Mouse (Mus musculus) kidney, postnatal 0 days (tissue): ENCODE results near the gene Fabp1. TPM values are rescaled to one million over a fixed set of nuclear protein-coding genes. Genes with fewer than 3 reads are reported as not detected.

ENCODE experiments used
- ATAC-seq: fragments of 200-750 bp; cut with Nextera tagmentation; replicated peaks from 2 replicates; pipeline ENCODE4 v1.8.0; 2017; ENCODE audit warnings: low read depth, moderate number of reproducible peaks, moderate TSS enrichment, moderate library complexity; ENCODE audit not compliant: low FRiP score
- DNase-seq: peaks from one replicate; pipeline ENCODE4 v3.0.0-alpha.2; 2016; ENCODE audit warnings: low spot score
- H3K27ac ChIP-seq: fragments of 300-500 bp; sonication (generic); 2 replicates; pipeline ENCODE4 v1.5.1; 2014; ENCODE audit warnings: mild to moderate bottlenecking
- H3K27me3 ChIP-seq: fragments of 300-500 bp; sonication (generic); 2 replicates; pipeline ENCODE4 v1.6.1; 2014; ENCODE audit warnings: low read length, mixed read lengths; ENCODE audit not compliant: insufficient read depth
- H3K36me3 ChIP-seq: fragments of 300-500 bp; sonication (generic); 2 replicates; pipeline ENCODE4 v1.6.1; 2014; ENCODE audit warnings: low read length, mixed read lengths; ENCODE audit not compliant: insufficient read depth
- H3K4me1 ChIP-seq: fragments of 300-500 bp; sonication (generic); replicated peaks from 2 replicates; pipeline ENCODE4 v1.6.1; 2014; ENCODE audit warnings: antibody characterized with exemption, low read length, mixed read lengths; ENCODE audit not compliant: insufficient read depth
- H3K4me2 ChIP-seq: fragments of 300-500 bp; sonication (generic); 2 replicates; pipeline ENCODE4 v1.6.1; 2014; ENCODE audit warnings: mild to moderate bottlenecking, low read length, moderate library complexity, mixed read lengths
- H3K4me3 ChIP-seq: fragments of 300-500 bp; sonication (generic); replicated peaks from 2 replicates; pipeline ENCODE4 v1.5.1; 2014; ENCODE audit warnings: low read depth, low read length
- H3K9ac ChIP-seq: fragments of 300-500 bp; sonication (generic); 2 replicates; pipeline ENCODE4 v1.6.1; 2014; ENCODE audit warnings: low read depth, low read length
- H3K9me3 ChIP-seq: fragments of 300-500 bp; sonication (generic); replicated peaks from 2 replicates; pipeline ENCODE4 v1.6.1; 2016; ENCODE audit warnings: low read length, inconsistent platforms, mixed read lengths
- CTCF ChIP-seq: IDR thresholded peaks from 2 replicates; pipeline ENCODE4 v1.5.1; 2016; ENCODE audit warnings: antibody characterized with exemption, low read depth, mild to moderate bottlenecking, moderate library complexity
- WGBS: fragments of 180-500 bp; shearing (Covaris S2); extraction: QIAGEN DNeasy Blood & Tissue Kit; methylation state at CpG from one replicate; pipeline ENCODE4 v1.1.7; 2014; 5-methylcytosine and 5-hydroxymethylcytosine counted together
- polyA plus RNA-seq: library from polyadenylated mRNA; unstranded; fragments of >200 nt; fragmentation: Nextera tagmentation; extraction: Ambion mirVana; gene quantifications from 2 replicates; pipeline ENCODE4 v1.2.1, GENCODE M21; 2015

Gene Fabp1
- 2.4 and 2.9 TPM in 2 replicates for polyA plus RNA-seq

DNA sequence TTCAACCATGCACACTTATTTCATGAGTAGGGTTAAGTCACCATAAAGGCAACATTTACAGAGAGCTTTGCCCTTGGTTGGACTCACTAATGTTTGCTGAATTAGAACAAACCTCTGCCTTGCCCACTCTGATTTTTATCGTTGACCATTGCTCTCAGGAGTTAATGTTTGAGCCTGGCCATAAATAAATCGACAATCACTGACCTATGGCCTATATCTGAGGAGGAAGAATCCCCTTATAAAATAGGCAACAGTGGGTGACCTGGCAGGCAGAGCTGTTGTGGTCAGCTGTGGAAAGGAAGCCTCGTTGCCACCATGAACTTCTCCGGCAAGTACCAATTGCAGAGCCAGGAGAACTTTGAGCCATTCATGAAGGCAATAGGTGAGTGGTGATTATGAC lies at the start of gene Fabp1:
TSS of gene Fabp1 (plus strand) at position 216 of the 400 bp plus-strand sequence.
- H3K36me3 ChIP-seq: no peaks in the 10 kb centered on the region
- no peak for DNase-seq
- no peak within 1 kb of the TSS for H3K4me2 ChIP-seq
- H3K27me3 ChIP-seq: no peaks in the 10 kb centered on the region
- ATAC-seq: no peak
- whole genome bisulfite sequencing: 77% methylated on average over 4 of the region's 4 CpGs
- no peak within 1 kb of the TSS for H3K4me3 ChIP-seq
- no peaks in the 10 kb centered on the region for H3K4me1 ChIP-seq
- no peaks in the 10 kb centered on the region for H3K9me3 ChIP-seq
- no peak within 1 kb of the TSS for H3K9ac ChIP-seq
- H3K27ac ChIP-seq: no peak within 1 kb of the TSS
- TF ChIP-seq CTCF: no peak

DNA sequence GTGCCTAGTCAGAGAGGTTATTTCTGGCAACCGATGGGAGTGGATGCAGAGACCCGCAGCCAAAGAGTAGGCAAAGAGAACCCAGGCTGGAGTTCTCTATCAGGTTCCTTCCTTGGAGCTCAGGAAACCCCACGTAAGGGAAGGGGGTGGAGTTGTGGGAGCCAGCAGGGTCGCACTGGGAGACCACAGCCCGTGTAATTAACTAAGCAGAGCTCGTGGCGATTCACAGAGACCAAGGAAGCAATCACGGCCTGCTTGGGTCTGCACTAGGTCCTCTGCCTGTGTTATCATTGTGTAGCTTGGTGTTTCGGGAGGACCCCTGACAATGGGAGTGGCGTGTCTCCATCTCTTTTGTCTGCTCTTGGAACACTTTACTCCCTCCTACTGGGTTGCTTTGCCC lies 48.5 kb upstream of the Fabp1 start:
- H3K4me3 ChIP-seq: no peak overlapping the region
- H3K4me2 ChIP-seq: no peak overlapping the region
- ATAC-seq (no peak), DNase-seq (no peak)
- H3K9ac ChIP-seq: no peak overlapping the region
- no peak for TF ChIP-seq CTCF
- no peaks in the 10 kb centered on the region for H3K36me3 ChIP-seq
- H3K27ac ChIP-seq: no peak overlapping the region
- H3K27me3 ChIP-seq: no peaks in the 10 kb centered on the region
- no peaks in the 10 kb centered on the region for H3K4me1 ChIP-seq
- H3K9me3 ChIP-seq: no peaks in the 10 kb centered on the region
- 50% methylated on average over 10 of the region's 10 CpGs for WGBS

DNA sequence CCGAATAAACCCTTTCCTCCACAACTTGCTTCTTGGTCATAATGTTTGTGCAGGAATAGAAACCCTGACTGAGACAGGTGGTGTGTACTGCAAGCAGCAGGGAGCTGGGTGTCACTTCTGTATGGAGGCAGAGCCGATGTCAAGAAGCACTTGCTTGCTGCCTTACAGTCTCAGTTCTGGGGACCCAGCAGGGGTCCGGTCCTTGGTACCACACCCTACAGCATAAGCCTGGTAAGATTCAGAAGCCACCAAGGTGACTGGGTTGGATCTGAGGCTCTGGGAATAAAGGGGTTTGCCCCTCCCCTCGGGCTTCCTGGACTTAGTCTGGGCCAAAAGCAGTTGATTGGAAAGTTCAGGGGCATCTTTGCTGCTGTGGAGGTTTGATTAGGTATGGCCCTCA lies 46.1 kb upstream of the Fabp1 start:
- H3K4me3 ChIP-seq: no peak overlapping the region
- DNase-seq: no peak
- WGBS: 87% methylated on average over 4 of the region's 4 CpGs
- H3K27me3 ChIP-seq: no peaks in the 10 kb centered on the region
- no peak overlapping the region for H3K27ac ChIP-seq
- H3K9me3 ChIP-seq: no peaks in the 10 kb centered on the region
- no peaks in the 10 kb centered on the region for H3K36me3 ChIP-seq
- no peak overlapping the region for H3K4me2 ChIP-seq
- H3K4me1 ChIP-seq: no peaks in the 10 kb centered on the region
- TF ChIP-seq CTCF: no peak
- ATAC-seq: no peak
- H3K9ac ChIP-seq: no peak overlapping the region

DNA sequence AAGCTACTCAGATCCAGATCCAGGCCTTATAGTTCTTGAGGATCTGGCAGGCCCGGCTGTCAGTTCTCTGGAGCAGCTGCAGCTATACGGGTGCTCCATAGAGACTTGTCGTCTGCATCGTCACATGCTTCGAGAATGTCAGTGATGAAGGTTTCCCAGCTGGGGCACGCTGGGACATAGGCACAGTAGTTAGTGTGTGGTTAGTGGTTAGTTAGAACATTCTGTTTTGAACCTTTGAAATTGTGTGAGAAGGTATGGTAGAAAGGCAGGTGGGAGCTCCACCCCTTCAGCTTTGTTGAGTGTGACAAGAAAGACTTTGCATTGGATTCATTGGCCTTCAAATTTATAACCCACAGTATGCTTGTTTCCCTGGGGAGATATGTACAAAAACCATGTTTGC lies 44.8 kb upstream of the Fabp1 start:
- ATAC-seq (no peak), DNase-seq (no peak)
- Histone ChIP-seq H3K4me1 (no peaks in the 10 kb centered on the region), H3K27ac (no peak overlapping the region), H3K9ac (no peak overlapping the region), H3K27me3 (no peaks in the 10 kb centered on the region), H3K4me2 (no peak overlapping the region), H3K4me3 (no peak overlapping the region), H3K36me3 (no peaks in the 10 kb centered on the region), H3K9me3 (no peaks in the 10 kb centered on the region)
- 83% methylated on average over 6 of the region's 6 CpGs for WGBS
- no peak for TF ChIP-seq CTCF

DNA sequence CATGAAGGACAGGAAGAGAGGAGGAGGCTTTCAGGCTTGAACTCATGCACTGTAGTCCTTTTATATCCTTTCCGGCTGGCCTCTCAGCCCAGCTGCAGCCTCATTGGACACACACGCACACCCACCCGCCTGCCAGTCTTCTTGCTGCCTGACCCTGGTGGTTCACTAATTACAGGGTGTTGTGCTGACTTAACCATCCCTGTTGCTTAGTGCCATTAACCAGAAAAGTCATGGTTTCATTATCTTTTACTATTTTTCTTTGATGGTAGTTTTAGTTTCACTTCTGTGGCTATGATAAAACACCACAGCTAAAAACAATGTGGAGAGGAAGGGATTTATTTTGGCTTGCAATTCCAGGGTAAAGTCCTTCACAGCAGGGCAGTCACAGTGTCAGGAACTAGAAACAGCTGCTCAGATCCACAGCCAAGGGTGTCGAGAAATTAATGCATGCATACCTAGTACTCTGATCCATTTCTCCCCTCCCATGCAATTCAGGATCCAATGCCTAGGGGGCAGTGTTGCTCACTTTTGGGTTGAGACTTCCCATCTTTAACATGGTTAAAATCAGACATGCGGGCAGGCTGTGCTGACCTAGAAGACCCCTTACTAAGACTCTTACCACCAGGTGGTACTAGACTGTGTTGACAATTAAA lies 42.8 kb upstream of the Fabp1 start:
- DNase-seq (no peak), ATAC-seq (no peak)
- Histone ChIP-seq H3K36me3 (no peaks in the 10 kb centered on the region), H3K9me3 (no peaks in the 10 kb centered on the region), H3K9ac (no peak overlapping the region), H3K27ac (no peak overlapping the region), H3K4me3 (no peak overlapping the region), H3K4me1 (no peaks in the 10 kb centered on the region), H3K4me2 (no peak overlapping the region), H3K27me3 (no peaks in the 10 kb centered on the region)
- TF ChIP-seq CTCF: peak; percentile 55
- 70% methylated on average over 5 of the region's 5 CpGs for WGBS

DNA sequence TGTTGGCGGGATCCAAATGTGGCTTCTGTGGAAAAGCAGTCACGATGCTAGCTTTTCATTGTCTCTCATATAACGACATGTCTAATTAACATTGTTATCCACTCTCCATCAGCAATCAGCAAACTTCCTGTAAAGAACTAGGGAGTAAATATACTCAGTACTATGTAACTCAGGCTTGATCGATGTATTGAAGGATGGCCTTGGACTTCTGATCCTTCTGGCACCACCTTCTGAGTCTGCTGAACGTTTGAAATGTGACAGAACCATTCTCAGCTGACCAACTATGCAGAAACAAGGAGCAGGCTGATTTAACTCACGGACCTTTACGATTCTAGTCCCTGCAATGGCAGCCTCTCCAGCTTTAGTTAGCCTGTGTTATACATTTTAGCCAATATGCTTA lies 38.3 kb upstream of the Fabp1 start:
- Histone ChIP-seq H3K9me3 (no peaks in the 10 kb centered on the region), H3K36me3 (no peaks in the 10 kb centered on the region), H3K27me3 (no peaks in the 10 kb centered on the region), H3K4me3 (no peak overlapping the region), H3K9ac (no peak overlapping the region), H3K4me2 (no peak overlapping the region), H3K4me1 (no peaks in the 10 kb centered on the region), H3K27ac (no peak overlapping the region)
- DNase-seq: no peak
- ATAC-seq: no peak
- WGBS: 54% methylated on average over 7 of the region's 7 CpGs
- no peak for TF ChIP-seq CTCF

DNA sequence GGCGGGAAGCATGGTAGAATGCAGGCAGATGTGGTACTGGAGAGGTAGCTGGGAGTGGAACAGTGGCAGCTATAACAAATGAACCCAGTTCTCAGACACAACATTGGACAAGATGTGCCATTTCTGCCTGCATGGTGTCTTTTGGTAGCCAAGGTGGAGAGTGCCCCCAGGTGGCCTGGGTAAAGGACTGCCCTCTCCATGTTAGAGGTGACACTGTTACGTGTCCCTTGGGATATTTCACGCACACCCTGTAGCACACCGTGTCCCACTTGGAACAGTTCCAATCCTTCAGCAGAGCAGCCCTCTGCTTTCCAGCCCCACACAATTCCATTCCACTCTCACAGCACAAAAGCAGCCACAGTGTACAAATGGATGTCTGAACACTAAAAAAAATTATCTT lies 37.4 kb upstream of the Fabp1 start:
- Histone ChIP-seq H3K4me1 (no peaks in the 10 kb centered on the region), H3K27me3 (no peaks in the 10 kb centered on the region), H3K9me3 (no peaks in the 10 kb centered on the region), H3K27ac (no peak overlapping the region), H3K9ac (no peak overlapping the region), H3K4me2 (no peak overlapping the region), H3K36me3 (no peaks in the 10 kb centered on the region), H3K4me3 (no peak overlapping the region)
- ATAC-seq (0 out of 2 replicates have a peak, but pooled peaks have one; percentile 53), DNase-seq (peak; percentile 16)
- peak; percentile 58 for TF ChIP-seq CTCF
- WGBS: 62% methylated on average over 4 of the region's 4 CpGs
